Mouse (Mus musculus) neural tube, embryonic 14.5 days (tissue): Measurements from ENCODE around the gene Plpp3. TPM values are rescaled to one million over a fixed set of nuclear protein-coding genes. Genes with fewer than 3 reads are reported as not detected.

ENCODE experiments used
- ATAC-seq: fragments of 200-750 bp; cut with Nextera tagmentation; 2 replicates; pipeline ENCODE4 v1.8.0; 2017; ENCODE audit warnings: low read depth, mild to moderate bottlenecking, moderate TSS enrichment, moderate library complexity
- H3K27ac ChIP-seq: fragments of 300-500 bp; sonication (generic); 2 replicates; pipeline ENCODE4 v1.5.1; 2014; ENCODE audit warnings: low read depth, mild to moderate bottlenecking, control low read depth, low read length, moderate library complexity, mixed read lengths
- H3K27me3 ChIP-seq: fragments of 300-500 bp; sonication (generic); 2 replicates; pipeline ENCODE4 v1.6.1; 2014; ENCODE audit warnings: low read length; ENCODE audit not compliant: control insufficient read depth, insufficient read depth
- H3K36me3 ChIP-seq: fragments of 300-500 bp; sonication (generic); 2 replicates; pipeline ENCODE4 v1.6.1; 2014; ENCODE audit warnings: low read length, mixed read lengths; ENCODE audit not compliant: control insufficient read depth, insufficient read depth
- H3K4me1 ChIP-seq: fragments of 300-500 bp; sonication (generic); 2 replicates; pipeline ENCODE4 v1.6.1; 2014; ENCODE audit warnings: low read length; ENCODE audit not compliant: control insufficient read depth, insufficient read depth
- H3K4me2 ChIP-seq: fragments of 300-500 bp; sonication (generic); 2 replicates; pipeline ENCODE4 v1.6.1; 2014; ENCODE audit warnings: mild to moderate bottlenecking, low read depth, low read length, control low read depth
- H3K4me3 ChIP-seq: fragments of 300-500 bp; sonication (generic); 2 replicates; pipeline ENCODE4 v1.5.1; 2014; ENCODE audit warnings: low read depth, low read length, control low read depth, mixed read lengths
- H3K9ac ChIP-seq: fragments of 300-500 bp; sonication (generic); replicated peaks from 2 replicates; pipeline ENCODE4 v1.6.1; 2014; ENCODE audit warnings: low read depth, mild to moderate bottlenecking, control low read depth, low read length, mixed read lengths
- H3K9me3 ChIP-seq: fragments of 300-500 bp; sonication (generic); 2 replicates; pipeline ENCODE4 v1.6.1; 2016; ENCODE audit warnings: low read length; ENCODE audit not compliant: control insufficient read depth
- WGBS: fragments of 180-500 bp; shearing (Covaris S2); extraction: QIAGEN DNeasy Blood & Tissue Kit; methylation state at CpG from one replicate; pipeline ENCODE4 v1.1.7; 2014; 5-methylcytosine and 5-hydroxymethylcytosine counted together
- polyA plus RNA-seq: library from polyadenylated mRNA; unstranded; fragments of >200 nt; fragmentation: Nextera tagmentation; extraction: Ambion mirVana; gene quantifications from 2 replicates; pipeline ENCODE4 v1.2.1, GENCODE M21; 2014

Gene Plpp3
- polyA plus RNA-seq, 1 experiment from 2014 or later = 58.5 TPM

DNA sequence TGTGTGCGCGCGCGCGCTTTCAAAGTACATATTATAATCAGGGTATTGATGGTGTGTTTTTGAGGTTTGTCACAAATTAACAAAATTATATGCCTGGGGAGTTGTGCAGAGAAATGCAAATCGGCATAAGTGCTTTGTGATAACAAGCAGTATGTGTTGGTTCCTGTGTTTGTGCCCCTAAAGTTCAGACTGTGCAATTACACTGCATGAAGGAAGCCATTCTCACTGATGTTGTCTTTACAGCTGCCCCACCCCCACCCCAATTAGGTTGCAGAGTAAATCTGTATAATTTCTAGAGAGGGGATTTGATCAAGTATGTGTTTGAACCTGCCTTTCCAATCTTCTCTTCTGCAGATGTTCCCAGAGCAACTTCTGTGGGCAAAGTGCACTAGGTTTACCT, 7.8 kb downstream of the Plpp3 start:
- H3K4me2 ChIP-seq = no peak overlapping the region
- no peak for ATAC-seq
- H3K9me3 ChIP-seq = no peaks in the 10 kb centered on the region
- 93% methylated on average over 6 of the region's 6 CpGs for WGBS
- no peaks in the 10 kb centered on the region for H3K36me3 ChIP-seq
- H3K27ac ChIP-seq = no peak overlapping the region
- H3K4me1 ChIP-seq = peaks cover 10% of the 10 kb centered on the region
- no peak overlapping the region for H3K9ac ChIP-seq
- H3K27me3 ChIP-seq = no peaks in the 10 kb centered on the region
- H3K4me3 ChIP-seq = no peak overlapping the region

DNA sequence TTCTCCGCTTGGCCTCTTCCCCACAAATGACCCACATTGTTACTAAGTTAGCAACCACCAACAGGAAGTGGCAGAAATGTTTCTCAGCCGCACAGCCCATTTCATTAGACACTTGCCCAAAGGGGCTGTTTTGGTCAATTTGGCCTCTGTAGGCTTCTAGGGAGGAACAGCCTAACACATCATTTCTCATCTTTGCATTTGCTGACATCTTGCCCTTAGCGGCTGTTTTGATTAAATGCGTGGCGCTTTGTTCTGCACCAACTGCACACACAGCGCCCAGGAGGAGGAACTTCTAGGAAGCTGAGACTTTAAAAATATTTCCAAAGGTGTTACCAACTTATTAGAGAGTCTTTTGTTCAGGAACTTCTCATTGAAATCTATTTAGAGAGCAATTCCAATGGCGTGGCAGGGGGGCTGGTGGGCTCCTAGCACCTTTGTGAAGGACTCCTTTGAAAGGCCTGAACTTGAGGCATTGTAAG, 12.0 kb downstream of the Plpp3 start:
- ATAC-seq = no peak
- H3K4me1 ChIP-seq = peaks cover 13% of the 10 kb centered on the region; the same call in 1 of the 2 replicates
- WGBS = 13% methylated on average over 7 of the region's 7 CpGs

DNA sequence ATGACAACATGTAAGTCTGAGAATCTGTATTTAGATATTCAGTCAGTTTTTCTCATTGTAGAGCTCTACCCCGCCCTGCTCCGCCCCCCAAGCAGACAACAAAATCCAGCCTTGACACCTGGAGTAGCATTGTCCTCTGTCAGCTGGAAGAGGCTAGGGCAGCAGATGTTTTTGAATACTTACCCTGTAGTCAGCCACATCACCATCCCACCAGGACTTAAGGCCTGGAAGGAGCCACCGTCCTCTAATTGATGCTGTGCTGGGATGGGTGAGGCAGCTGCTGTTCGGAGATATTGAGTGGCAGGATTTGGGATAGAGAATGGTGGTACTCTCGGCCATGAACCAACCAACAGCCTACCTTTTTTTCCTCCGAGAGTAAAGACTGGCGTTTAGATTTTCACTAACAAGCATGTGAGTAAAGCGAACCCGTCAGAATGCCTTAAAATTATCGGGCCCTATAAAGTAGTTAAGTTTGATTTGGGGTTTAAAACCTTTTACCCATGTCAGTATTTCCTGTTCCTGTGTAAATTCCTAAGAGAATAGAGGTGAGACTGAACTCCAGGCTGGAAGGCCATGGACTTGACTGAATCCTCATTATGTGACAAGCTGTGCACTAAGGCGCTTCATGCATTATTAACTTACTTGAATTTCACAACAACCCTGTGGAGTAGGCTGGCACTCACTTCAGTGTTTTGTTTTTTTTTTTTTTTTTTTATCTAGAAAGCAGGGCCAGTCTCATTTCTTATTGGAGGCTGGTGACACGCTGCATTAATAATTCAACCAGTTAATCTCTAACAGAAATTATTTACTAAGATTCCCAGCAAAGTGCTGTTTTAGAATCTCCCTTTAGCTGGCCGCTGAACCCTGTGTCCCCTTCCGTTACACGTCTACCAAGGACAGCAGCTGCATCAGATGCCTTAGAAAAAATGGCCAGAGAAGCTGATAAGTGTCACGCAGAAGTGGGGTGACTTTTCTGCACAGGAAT, 13.0 kb downstream of the Plpp3 start:
- Histone ChIP-seq H3K27ac (peak overlapping the region; percentile 56), H3K4me2 (peak overlapping the region; percentile 15; the same call in 1 of the 2 replicates), H3K9ac (no peak overlapping the region), H3K4me3 (no peak overlapping the region), H3K27me3 (no peaks in the 10 kb centered on the region), H3K9me3 (no peaks in the 10 kb centered on the region), H3K4me1 (peaks cover 13% of the 10 kb centered on the region; the same call in 1 of the 2 replicates), H3K36me3 (no peaks in the 10 kb centered on the region)
- WGBS = 30% methylated on average over 16 of the region's 16 CpGs
- peak; percentile 57 for ATAC-seq

More for the DNA sequence above, 12.0 kb downstream of the Plpp3 start:
- Histone ChIP-seq H3K4me2 (peak overlapping the region; percentile 4; the same call in 1 of the 2 replicates), H3K27me3 (no peaks in the 10 kb centered on the region), H3K9ac (no peak overlapping the region), H3K9me3 (no peaks in the 10 kb centered on the region), H3K36me3 (no peaks in the 10 kb centered on the region), H3K27ac (peak overlapping the region; percentile 56; the same call in 1 of the 2 replicates), H3K4me3 (no peak overlapping the region)

DNA sequence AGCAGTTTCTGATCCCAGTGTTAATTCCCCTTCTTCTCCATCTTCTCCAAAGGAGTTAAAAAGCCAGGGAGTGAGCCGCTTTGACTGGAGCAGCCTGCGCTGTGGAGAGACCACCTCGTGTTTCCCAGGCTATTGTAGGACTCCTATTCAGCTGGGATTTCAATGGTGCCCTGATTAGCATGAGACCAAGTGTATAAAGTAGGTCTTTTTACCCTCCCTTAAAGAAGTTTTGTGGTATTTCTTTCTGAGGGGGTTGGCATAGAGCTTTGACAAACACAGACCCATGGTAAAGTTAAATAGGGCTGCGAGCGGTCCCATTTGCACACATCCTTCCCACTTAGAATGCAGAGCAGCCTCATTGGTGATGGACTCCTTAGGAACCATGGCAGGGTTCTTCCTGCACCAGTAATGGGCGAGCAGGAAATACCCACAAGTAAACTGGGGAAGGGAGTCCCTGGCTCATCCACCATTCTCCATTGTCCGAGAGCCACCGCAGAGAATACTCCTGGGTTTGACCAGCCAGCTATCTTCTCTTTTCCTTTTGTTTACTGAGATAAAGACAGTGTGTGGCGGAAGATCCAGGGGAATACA, 13.8 kb downstream of the Plpp3 start:
- Histone ChIP-seq H3K9me3 (no peaks in the 10 kb centered on the region), H3K4me3 (no peak overlapping the region), H3K4me2 (peak overlapping the region; percentile 15; the same call in 1 of the 2 replicates), H3K4me1 (peaks cover 13% of the 10 kb centered on the region; the same call in 1 of the 2 replicates), H3K27ac (peak overlapping the region; percentile 67), H3K9ac (no peak overlapping the region), H3K27me3 (no peaks in the 10 kb centered on the region), H3K36me3 (no peaks in the 10 kb centered on the region)
- WGBS = 20% methylated on average over 9 of the region's 9 CpGs
- peak; percentile 82 for ATAC-seq

DNA sequence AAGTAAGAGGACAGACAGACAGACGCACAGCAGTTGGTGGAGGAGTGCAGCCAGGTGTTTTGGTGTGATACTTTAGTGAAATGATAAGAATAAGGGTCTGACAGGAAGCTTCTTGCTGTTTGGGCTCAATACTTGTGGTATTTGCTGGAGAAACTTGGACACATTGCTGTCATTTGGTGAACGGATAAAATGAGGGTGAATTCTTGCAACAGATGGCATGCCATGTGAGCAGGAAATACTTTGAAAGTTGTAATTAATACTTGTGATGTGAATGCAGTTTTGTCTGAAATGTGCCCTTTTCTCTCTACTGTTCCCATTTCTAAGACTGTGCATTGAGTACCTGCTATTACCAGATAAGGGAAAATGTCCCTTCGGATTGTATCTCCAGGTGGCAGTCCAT, 14.3 kb downstream of the Plpp3 start:
- 58% methylated on average over 3 of the region's 3 CpGs for WGBS
- Histone ChIP-seq H3K4me1 (peaks cover 13% of the 10 kb centered on the region; the same call in 1 of the 2 replicates), H3K36me3 (no peaks in the 10 kb centered on the region), H3K27me3 (no peaks in the 10 kb centered on the region), H3K27ac (peak overlapping the region; percentile 67; the same call in 1 of the 2 replicates), H3K4me3 (no peak overlapping the region), H3K9me3 (no peaks in the 10 kb centered on the region), H3K9ac (no peak overlapping the region), H3K4me2 (peak overlapping the region; percentile 15; the same call in 1 of the 2 replicates)
- no peak for ATAC-seq

DNA sequence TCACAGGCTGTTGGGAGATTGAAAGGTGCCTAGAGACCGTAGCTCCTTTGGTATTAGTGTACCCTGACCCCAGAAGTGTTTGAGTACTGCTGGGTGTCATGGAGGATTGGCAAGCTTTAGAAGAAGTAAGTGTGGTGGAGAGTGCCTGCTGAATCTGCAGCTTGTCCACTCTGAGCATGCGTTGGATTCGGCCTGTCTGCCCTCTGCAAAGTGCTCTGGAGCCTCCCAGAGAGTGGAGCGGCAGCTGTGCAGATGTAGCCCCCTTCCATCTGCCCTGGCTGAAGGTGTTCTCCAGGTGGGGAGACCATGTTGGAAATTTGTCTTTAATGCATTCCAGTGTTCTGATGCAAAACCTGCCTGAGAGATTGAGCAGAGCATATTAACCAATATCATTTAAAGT, 17.6 kb downstream of the Plpp3 start:
- H3K27me3 ChIP-seq = no peaks in the 10 kb centered on the region
- peaks cover 12% of the 10 kb centered on the region; the same call in 1 of the 2 replicates for H3K4me1 ChIP-seq
- no peak overlapping the region for H3K9ac ChIP-seq
- H3K36me3 ChIP-seq = no peaks in the 10 kb centered on the region
- WGBS = 79% methylated on average over 4 of the region's 4 CpGs
- ATAC-seq = no peak
- H3K9me3 ChIP-seq = no peaks in the 10 kb centered on the region
- no peak overlapping the region for H3K4me2 ChIP-seq
- H3K4me3 ChIP-seq = no peak overlapping the region
- H3K27ac ChIP-seq = peak overlapping the region; percentile 77

DNA sequence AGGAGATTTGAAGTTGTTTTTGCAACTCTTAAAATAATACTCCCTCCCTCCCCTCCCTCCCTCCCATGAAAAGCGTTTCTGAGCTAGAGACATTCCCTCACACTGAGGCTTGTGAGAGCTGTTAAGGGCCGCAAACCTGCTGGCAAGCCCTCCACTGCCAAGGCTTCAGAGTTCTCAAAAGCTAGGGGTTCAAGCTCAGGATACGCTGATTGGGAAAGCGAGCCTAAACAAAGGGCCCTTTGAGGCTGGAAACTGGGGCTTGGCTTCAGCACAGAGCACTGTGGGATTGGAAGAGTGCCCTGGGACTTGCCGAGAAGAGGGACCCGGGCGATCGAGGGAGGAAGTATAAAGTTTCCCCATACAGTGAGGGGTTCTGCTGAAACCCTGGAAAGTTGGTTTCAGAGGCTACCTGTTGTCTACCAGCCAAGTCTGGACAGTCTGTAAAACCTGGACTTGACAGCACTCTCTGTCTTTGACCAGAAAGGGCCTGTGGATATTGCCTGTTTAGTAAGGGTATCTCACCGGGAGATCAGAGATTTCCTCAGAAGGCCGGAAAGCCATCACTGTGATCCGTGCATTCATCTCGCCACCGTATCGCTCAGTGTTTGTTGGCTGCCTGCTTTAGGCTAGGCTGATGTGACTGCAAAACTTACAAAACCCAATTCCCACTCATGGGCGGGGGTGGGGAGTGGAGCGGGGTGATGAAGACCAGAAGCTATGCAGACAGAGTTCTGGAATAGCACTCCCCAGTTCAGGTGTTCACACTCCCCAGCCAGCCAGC, 18.3 kb downstream of the Plpp3 start:
- Histone ChIP-seq H3K27me3 (no peaks in the 10 kb centered on the region), H3K9me3 (no peaks in the 10 kb centered on the region), H3K4me1 (peaks cover 8% of the 10 kb centered on the region; the same call in 1 of the 2 replicates), H3K27ac (peak overlapping the region; percentile 60), H3K4me2 (no peak overlapping the region), H3K4me3 (no peak overlapping the region), H3K36me3 (no peaks in the 10 kb centered on the region), H3K9ac (no peak overlapping the region)
- ATAC-seq = peak; percentile 25; the same call in 1 of the 2 replicates
- 59% methylated on average over 16 of the region's 16 CpGs for WGBS

DNA sequence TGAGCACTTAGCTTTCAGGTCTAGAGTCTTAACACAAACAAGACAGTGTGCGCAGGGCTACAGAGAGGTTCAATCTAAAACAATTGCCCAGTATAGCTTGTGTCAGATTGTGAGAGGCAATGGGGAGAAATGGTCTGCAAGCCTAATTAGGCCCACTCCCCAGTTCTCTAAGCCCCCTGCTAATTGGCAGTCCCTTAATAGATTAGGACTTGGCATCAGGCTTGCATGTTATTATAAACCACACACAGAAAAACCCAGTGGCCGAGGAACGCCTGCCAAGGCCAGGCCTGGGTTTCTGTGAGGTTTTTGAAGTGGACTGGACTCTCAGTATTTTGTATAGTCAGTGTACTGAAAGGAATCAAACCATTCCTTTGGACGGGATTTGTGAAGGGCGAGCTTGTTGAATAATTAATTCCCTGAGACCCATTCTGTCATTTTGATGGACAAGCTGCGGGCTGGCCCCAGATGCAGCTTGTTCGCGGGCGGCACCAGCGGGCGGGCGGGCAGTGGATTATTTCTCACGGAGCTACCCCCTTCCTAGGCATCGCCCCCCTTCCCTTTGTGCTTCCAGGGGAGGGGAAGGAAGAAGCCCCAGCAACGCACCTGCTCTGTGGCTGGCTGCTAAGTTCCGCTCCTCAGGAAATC, 24.0 kb downstream of the Plpp3 start:
- Histone ChIP-seq H3K36me3 (no peaks in the 10 kb centered on the region), H3K4me2 (peak overlapping the region; percentile 24; the same call in 1 of the 2 replicates), H3K27me3 (no peaks in the 10 kb centered on the region), H3K9ac (no peak overlapping the region), H3K4me1 (peaks cover 14% of the 10 kb centered on the region; the same call in 1 of the 2 replicates), H3K4me3 (no peak overlapping the region), H3K9me3 (no peaks in the 10 kb centered on the region), H3K27ac (peak overlapping the region; percentile 83)
- 17% methylated on average over 16 of the region's 16 CpGs for WGBS
- peak; percentile 81 for ATAC-seq
